Mouse (Mus musculus): ENCODE data around the gene Ptx4.
A peak's percentile ranks its signal among the peaks of the same experiment; 100 is the strongest.
"Not testable (repeated sequence)": the region's sequence is repeated elsewhere in the genome, so short reads cannot be mapped to it uniquely, and the experiment has no call there.

The Ptx4 gene

GRCm38 (mm10) chr17:25114908-25115645 lies 5.5 kb upstream of the Ptx4 start:
- DNase-seq (ENCODE audit: extremely low spot score, low read depth, low spot score): no peak

GRCm38 (mm10) chr17:25115664-25116432 lies 4.7 kb upstream of the Ptx4 start, which contains the start of gene Telo2:
Gene Telo2, minus strand, starts transcription at chr17:25115967.
- DNase-seq (ENCODE audit: extremely low spot score, low read depth, low spot score): peak; percentile 80

GRCm38 (mm10) chr17:25117263-25117662 lies 3.3 kb upstream of the Ptx4 start:
- no peak for DNase-seq (ENCODE audit: extremely low spot score, low read depth, low spot score)

- no peak for DNase-seq (ENCODE audit: extremely low spot score, low read depth, low spot score)
Observed at GRCm38 (mm10) chr17:25123979-25124378, 3.4 kb downstream of the Ptx4 start.

- DNase-seq (ENCODE audit: extremely low spot score, low read depth, low spot score): not testable (repeated sequence)
Observed at GRCm38 (mm10) chr17:25125442-25126060, 5.0 kb downstream of the Ptx4 start.

- no peak for DNase-seq (ENCODE audit: extremely low spot score, low read depth, low spot score)
Observed at GRCm38 (mm10) chr17:25127079-25127478, 6.5 kb downstream of the Ptx4 start.

GRCm38 (mm10) chr17:25127681-25128080 lies 7.1 kb downstream of the Ptx4 start:
- DNase-seq (ENCODE audit: extremely low spot score, low read depth, low spot score): no peak

- no peak for DNase-seq (ENCODE audit: extremely low spot score, low read depth, low spot score)
Observed at GRCm38 (mm10) chr17:25130060-25130459, 9.5 kb downstream of the Ptx4 start.

- DNase-seq (ENCODE audit: extremely low spot score, low read depth, low spot score): peak; percentile 83
Observed at GRCm38 (mm10) chr17:25133275-25133698, 12.7 kb downstream of the Ptx4 start, which contains the start of gene Clcn7. Gene Clcn7, plus strand, starts transcription at chr17:25133391.

GRCm38 (mm10) chr17:25135622-25136021 lies 15.1 kb downstream of the Ptx4 start:
- no peak for DNase-seq (ENCODE audit: extremely low spot score, low read depth, low spot score)

GRCm38 (mm10) chr17:25138803-25139202 lies 18.2 kb downstream of the Ptx4 start:
- no peak for DNase-seq (ENCODE audit: extremely low spot score, low read depth, low spot score)

- DNase-seq (ENCODE audit: extremely low spot score, low read depth, low spot score): no peak
Observed at GRCm38 (mm10) chr17:25139960-25140359, 19.4 kb downstream of the Ptx4 start.

- no peak for DNase-seq (ENCODE audit: extremely low spot score, low read depth, low spot score)
Observed at GRCm38 (mm10) chr17:25162161-25162560, 41.6 kb downstream of the Ptx4 start, which contains the start of gene Ccdc154. Gene Ccdc154, plus strand, starts transcription at chr17:25162461.

- DNase-seq (ENCODE audit: extremely low spot score, low read depth, low spot score): no peak
Observed at GRCm38 (mm10) chr17:25163387-25163786, 42.8 kb downstream of the Ptx4 start.

- DNase-seq (ENCODE audit: extremely low spot score, low read depth, low spot score): no peak
Observed at GRCm38 (mm10) chr17:25164770-25165169, 44.2 kb downstream of the Ptx4 start.

- no peak for DNase-seq (ENCODE audit: extremely low spot score, low read depth, low spot score)
Observed at GRCm38 (mm10) chr17:25165970-25166671, 45.6 kb downstream of the Ptx4 start.

GRCm38 (mm10) chr17:25169706-25170105 lies 49.1 kb downstream of the Ptx4 start:
- no peak for DNase-seq (ENCODE audit: extremely low spot score, low read depth, low spot score)

- no peak for DNase-seq (ENCODE audit: extremely low spot score, low read depth, low spot score)
Observed at GRCm38 (mm10) chr17:25172558-25172957, 52.0 kb downstream of the Ptx4 start.
